ENCODE assay signal across 22 mouse cellular contexts in genomic region chr9:79146004-79146403, GRCm38 (mm10).
"Had no signal": no experiment of that assay in that cellular context is flagged by ENCODE, and none has a peak within 500 bp of the region (broad histone marks: within the 10 kb centered on the region; RNA-seq: fewer than 3 reads in every experiment).

No protein-coding gene starts in this region.

- DNase-seq: heart, postnatal 10 days; heart, postnatal 14 days; heart, postnatal 36 days; heart, postnatal 4 days; kidney, adult 11 months; kidney, adult 18-20 months; kidney, adult 2 months; kidney, adult 8-10 months; kidney, adult 9 months; kidney, postnatal 10 days; kidney, postnatal 14 days; kidney, postnatal 25 days; kidney, postnatal 36 days; kidney, postnatal 4 days; layer of hippocampus, adult 9-11 months; layer of hippocampus, postnatal 36 days had no signal

- ATAC-seq: hindbrain, embryonic 16.5 days; hindbrain, postnatal 0 days; inflammation-experienced regulatory T-cells, adult 6 months; intestine, embryonic 15.5 days; intestine, embryonic 16.5 days; intestine, postnatal 0 days had no signal
